Mouse (Mus musculus) kidney, adult 2 months (tissue): ENCODE measurements around the gene Rnf40.

Source experiments
- CTCF ChIP-seq: fragments of 200-500 bp; conservative IDR thresholded peaks from 2 replicates; pipeline ENCODE4 v1.5.1; 2011; ENCODE audit warnings: low read depth, mild to moderate bottlenecking, control low read depth, low read length, moderate library complexity, mixed read lengths; ENCODE audit not compliant: insufficient read depth, insufficient read length
- POLR2A ChIP-seq: fragments of 200-500 bp; IDR thresholded peaks from one replicate; pipeline ENCODE4 v1.6.1; 2011; ENCODE audit warnings: low read depth, low read length, control low read depth

GRCm38 (mm10) chr7:127588011-127588871, at the start of gene Rnf40, which contains the start of gene Ccdc189:
- TF ChIP-seq CTCF = no peak
- peak; percentile 71 for TF ChIP-seq POLR2A
